Mouse (Mus musculus) midbrain, embryonic 16.5 days (tissue): ENCODE measurements around the gene Ctf1. TPM values are rescaled to one million over a fixed set of nuclear protein-coding genes. Genes with fewer than 3 reads are reported as not detected.

Experiments
- ATAC-seq: fragments of 200-750 bp; cut with Nextera tagmentation; 2 replicates; pipeline ENCODE4 v1.8.0; 2017; ENCODE audit warnings: moderate TSS enrichment
- H3K27ac ChIP-seq: fragments of 300-500 bp; sonication (generic); 2 replicates; pipeline ENCODE4 v1.5.1; 2014; ENCODE audit warnings: mild to moderate bottlenecking, low read length, mixed read lengths
- H3K27me3 ChIP-seq: fragments of 300-500 bp; sonication (generic); 2 replicates; pipeline ENCODE4 v1.6.1; 2014; ENCODE audit warnings: low read depth, low read length, mixed read lengths; ENCODE audit not compliant: control insufficient read depth, insufficient read depth
- H3K36me3 ChIP-seq: fragments of 300-500 bp; sonication (generic); 2 replicates; pipeline ENCODE4 v1.6.1; 2014; ENCODE audit warnings: mild to moderate bottlenecking, low read length, moderate library complexity, mixed read lengths; ENCODE audit not compliant: control insufficient read depth, insufficient read depth
- H3K4me1 ChIP-seq: fragments of 300-500 bp; sonication (generic); 2 replicates; pipeline ENCODE4 v1.6.1; 2014; ENCODE audit warnings: mild to moderate bottlenecking, low read length, mixed read lengths; ENCODE audit not compliant: control insufficient read depth, insufficient read depth
- H3K4me2 ChIP-seq: fragments of 300-500 bp; sonication (generic); 2 replicates; pipeline ENCODE4 v1.6.1; 2014; ENCODE audit warnings: mild to moderate bottlenecking, low read length, mixed read lengths
- H3K4me3 ChIP-seq: fragments of 300-500 bp; sonication (generic); 2 replicates; pipeline ENCODE4 v1.5.1; 2014; ENCODE audit warnings: low read depth, mild to moderate bottlenecking, low read length, moderate library complexity, mixed read lengths
- H3K9ac ChIP-seq: fragments of 300-500 bp; sonication (generic); 2 replicates; pipeline ENCODE4 v1.6.1; 2014; ENCODE audit warnings: low read depth, low read length, mixed read lengths
- H3K9me3 ChIP-seq: fragments of 300-500 bp; sonication (generic); replicated peaks from 2 replicates; pipeline ENCODE4 v1.6.1; 2014; ENCODE audit warnings: mild to moderate bottlenecking, low read length, mixed read lengths; ENCODE audit not compliant: control insufficient read depth, poor library complexity, severe bottlenecking
- WGBS: fragments of 180-500 bp; shearing (Covaris S2); extraction: QIAGEN DNeasy Blood & Tissue Kit; methylation state at CpG from one replicate; pipeline ENCODE4 v1.1.7; 2014; 5-methylcytosine and 5-hydroxymethylcytosine counted together
- polyA plus RNA-seq: library from polyadenylated mRNA; unstranded; fragments of >200 nt; fragmentation: Nextera tagmentation; extraction: Ambion mirVana; gene quantifications from 2 replicates; pipeline ENCODE4 v1.2.1, GENCODE M21; 2015

Gene Ctf1
- polyA plus RNA-seq, 1 experiment from 2014 or later, result 3.2 TPM

- H3K36me3 ChIP-seq, result no peaks in the 10 kb centered on the region; the same call in 1 of the 2 replicates
- no peaks in the 10 kb centered on the region for H3K9me3 ChIP-seq
- no peak overlapping the region for H3K4me3 ChIP-seq
- no peaks in the 10 kb centered on the region for H3K4me1 ChIP-seq
- WGBS, result 67% methylated on average over 9 of the region's 9 CpGs
- H3K9ac ChIP-seq, result 0 out of 2 replicates have a peak overlapping the region, but pooled peaks have one; percentile 26
- peak overlapping the region; percentile 54 for H3K27ac ChIP-seq
- no peaks in the 10 kb centered on the region for H3K27me3 ChIP-seq
- H3K4me2 ChIP-seq, result no peak overlapping the region
- ATAC-seq, result peak; percentile 70; the same call in 1 of the 2 replicates
Measured at GRCm38 (mm10) chr7:127675391-127675811, 37.1 kb upstream of the Ctf1 start.

GRCm38 (mm10) chr7:127677077-127677476, 35.5 kb upstream of the Ctf1 start:
- Histone ChIP-seq H3K9ac (no peak overlapping the region), H3K4me3 (no peak overlapping the region), H3K9me3 (no peaks in the 10 kb centered on the region), H3K4me2 (no peak overlapping the region), H3K27ac (no peak overlapping the region), H3K4me1 (no peaks in the 10 kb centered on the region), H3K27me3 (no peaks in the 10 kb centered on the region), H3K36me3 (no peaks in the 10 kb centered on the region)
- WGBS, result 70% methylated on average over 6 of the region's 6 CpGs
- ATAC-seq, result no peak

- no peak overlapping the region for H3K4me2 ChIP-seq
- no peaks in the 10 kb centered on the region for H3K4me1 ChIP-seq
- no peak overlapping the region for H3K27ac ChIP-seq
- no peaks in the 10 kb centered on the region for H3K9me3 ChIP-seq
- ATAC-seq, result no peak
- no peak overlapping the region for H3K4me3 ChIP-seq
- WGBS, result 94% methylated on average over 4 of the region's 4 CpGs
- H3K9ac ChIP-seq, result no peak overlapping the region
- H3K27me3 ChIP-seq, result no peaks in the 10 kb centered on the region
- no peaks in the 10 kb centered on the region for H3K36me3 ChIP-seq
Measured at GRCm38 (mm10) chr7:127677609-127678008, 34.9 kb upstream of the Ctf1 start.

GRCm38 (mm10) chr7:127678811-127679210, 33.7 kb upstream of the Ctf1 start:
- no peak overlapping the region for H3K27ac ChIP-seq
- no peaks in the 10 kb centered on the region for H3K27me3 ChIP-seq
- 51% methylated on average over 2 of the region's 2 CpGs for WGBS
- no peak overlapping the region for H3K4me2 ChIP-seq
- H3K9ac ChIP-seq, result no peak overlapping the region
- ATAC-seq, result no peak
- no peaks in the 10 kb centered on the region for H3K9me3 ChIP-seq
- peaks cover 3% of the 10 kb centered on the region; the same call in 1 of the 2 replicates for H3K36me3 ChIP-seq
- H3K4me3 ChIP-seq, result no peak overlapping the region
- no peaks in the 10 kb centered on the region for H3K4me1 ChIP-seq

GRCm38 (mm10) chr7:127680541-127680940, 32.0 kb upstream of the Ctf1 start:
- 92% methylated on average over 13 of the region's 13 CpGs for WGBS

GRCm38 (mm10) chr7:127681888-127682553, 30.5 kb upstream of the Ctf1 start:
- WGBS, result 88% methylated on average over 8 of the region's 8 CpGs
- no peak overlapping the region for H3K9ac ChIP-seq

More at GRCm38 (mm10) chr7:127680541-127680940, 32.0 kb upstream of the Ctf1 start:
- Histone ChIP-seq H3K4me2 (no peak overlapping the region), H3K9ac (no peak overlapping the region), H3K27me3 (no peaks in the 10 kb centered on the region), H3K4me1 (no peaks in the 10 kb centered on the region), H3K36me3 (peaks cover 3% of the 10 kb centered on the region; the same call in 1 of the 2 replicates), H3K4me3 (no peak overlapping the region), H3K27ac (no peak overlapping the region), H3K9me3 (no peaks in the 10 kb centered on the region)
- ATAC-seq, result no peak

GRCm38 (mm10) chr7:127685304-127686018, 27.1 kb upstream of the Ctf1 start:
- Histone ChIP-seq H3K4me1 (no peaks in the 10 kb centered on the region), H3K4me2 (no peak overlapping the region), H3K9ac (no peak overlapping the region), H3K27ac (no peak overlapping the region), H3K27me3 (no peaks in the 10 kb centered on the region), H3K9me3 (no peaks in the 10 kb centered on the region), H3K4me3 (no peak overlapping the region), H3K36me3 (peaks cover 6% of the 10 kb centered on the region)
- 78% methylated on average over 14 of the region's 14 CpGs for WGBS
- ATAC-seq, result no peak

More at GRCm38 (mm10) chr7:127681888-127682553, 30.5 kb upstream of the Ctf1 start:
- Histone ChIP-seq H3K27me3 (no peaks in the 10 kb centered on the region), H3K4me3 (no peak overlapping the region), H3K36me3 (peaks cover 3% of the 10 kb centered on the region; the same call in 1 of the 2 replicates), H3K4me1 (no peaks in the 10 kb centered on the region), H3K27ac (no peak overlapping the region), H3K4me2 (no peak overlapping the region), H3K9me3 (no peaks in the 10 kb centered on the region)
- no peak for ATAC-seq

GRCm38 (mm10) chr7:127686740-127687449, 25.6 kb upstream of the Ctf1 start:
- ATAC-seq, result no peak
- no peaks in the 10 kb centered on the region for H3K27me3 ChIP-seq
- no peak overlapping the region for H3K4me3 ChIP-seq
- no peaks in the 10 kb centered on the region for H3K9me3 ChIP-seq
- 86% methylated on average over 11 of the region's 11 CpGs for WGBS
- peaks cover 6% of the 10 kb centered on the region for H3K36me3 ChIP-seq
- no peak overlapping the region for H3K27ac ChIP-seq
- H3K4me1 ChIP-seq, result no peaks in the 10 kb centered on the region
- no peak overlapping the region for H3K9ac ChIP-seq
- no peak overlapping the region for H3K4me2 ChIP-seq
